Mouse (Mus musculus) liver, embryonic 14.5 days (tissue): Measurements from ENCODE around the gene Epha4. TPM values are rescaled to one million over a fixed set of nuclear protein-coding genes. Genes with fewer than 3 reads are reported as not detected.

Source experiments
- ATAC-seq: fragments of 200-750 bp; cut with Nextera tagmentation; 2 replicates; pipeline ENCODE4 v1.8.0; 2017; ENCODE audit warnings: moderate number of reproducible peaks, mild to moderate bottlenecking, moderate library complexity; ENCODE audit not compliant: insufficient read depth
- DNase-seq, 3 experiments: peaks; one replicate each; pipeline ENCODE4 v3.0.0-alpha.2; 2012 to 2013; ENCODE audit warnings: low read depth in 3 of 3, low spot score in 3 of 3
- H3K27ac ChIP-seq: fragments of 300-500 bp; sonication (generic); 2 replicates; pipeline ENCODE4 v1.5.1; 2014; ENCODE audit warnings: moderate library complexity, mild to moderate bottlenecking, control low read depth, inconsistent platforms
- H3K27me3 ChIP-seq: fragments of 300-500 bp; sonication (generic); 2 replicates; pipeline ENCODE4 v1.6.1; 2014; ENCODE audit warnings: mild to moderate bottlenecking, low read length, moderate library complexity; ENCODE audit not compliant: control insufficient read depth, insufficient read depth
- H3K36me3 ChIP-seq: fragments of 300-500 bp; sonication (generic); replicated peaks from 2 replicates; pipeline ENCODE4 v1.6.1; 2014; ENCODE audit warnings: low read depth; ENCODE audit not compliant: control insufficient read depth, insufficient read depth
- H3K4me1 ChIP-seq, 2 experiments: fragments of 200-500 bp in 1 of 2; fragments of 300-500 bp in 1 of 2; sonication (generic) in 1 of 2; replicated peaks; 2 replicates each; pipeline ENCODE4 v1.6.1; 2012 to 2014; ENCODE audit warnings: antibody characterized with exemption in 1 of 2, inconsistent platforms in 1 of 2, low read length in 1 of 2; ENCODE audit not compliant: control insufficient read depth in 2 of 2, insufficient read depth in 2 of 2
- H3K4me2 ChIP-seq: fragments of 300-500 bp; sonication (generic); 2 replicates; pipeline ENCODE4 v1.6.1; 2014; ENCODE audit warnings: low read depth, mild to moderate bottlenecking, control low read depth, moderate library complexity
- H3K4me3 ChIP-seq, 2 experiments: fragments of 200-500 bp in 1 of 2; fragments of 300-500 bp in 1 of 2; sonication (generic) in 1 of 2; 2 replicates each; pipeline ENCODE4 v1.5.1; 2012 to 2014; ENCODE audit warnings: low read depth in 2 of 2, low read length in 2 of 2, mild to moderate bottlenecking in 2 of 2, control low read depth in 1 of 2, inconsistent platforms in 1 of 2, moderate library complexity in 1 of 2; ENCODE audit not compliant: insufficient read depth in 1 of 2
- H3K9ac ChIP-seq: fragments of 300-500 bp; sonication (generic); replicated peaks from 2 replicates; pipeline ENCODE4 v1.6.1; 2014; ENCODE audit warnings: mild to moderate bottlenecking, control low read depth, moderate library complexity
- H3K9me3 ChIP-seq: fragments of 300-500 bp; sonication (generic); 2 replicates; pipeline ENCODE4 v1.6.1; 2016; ENCODE audit warnings: low read length, mixed read lengths; ENCODE audit not compliant: control insufficient read depth
- CTCF ChIP-seq: IDR thresholded peaks from 2 replicates; pipeline ENCODE4 v1.5.1; 2016; ENCODE audit warnings: antibody characterized with exemption, low read depth, control low read depth
- EP300 ChIP-seq: IDR thresholded peaks from 2 replicates; pipeline ENCODE4 v1.6.1; 2016; ENCODE audit warnings: antibody characterized with exemption, low read depth
- WGBS: fragments of 180-500 bp; shearing (Covaris S2); extraction: QIAGEN DNeasy Blood & Tissue Kit; methylation state at CpG from one replicate; pipeline ENCODE4 v1.1.7; 2014; ENCODE audit not compliant: insufficient replicate concordance; 5-methylcytosine and 5-hydroxymethylcytosine counted together
- polyA plus RNA-seq, 2 experiments: library from polyadenylated mRNA; depleted of rRNA in 1 of 2; stranded (reverse) in 1 of 2; unstranded in 1 of 2; fragments of >200 nt; fragmentation: Nextera tagmentation in 1 of 2; extraction: Ambion mirVana in 1 of 2; gene quantifications; 2 replicates each; pipeline versions ENCODE4 v1.2.1 to v1.2.3; 2012 to 2014

Epha4 gene
- polyA plus RNA-seq, 2 experiments: 0.22 to 0.50 TPM

DNA sequence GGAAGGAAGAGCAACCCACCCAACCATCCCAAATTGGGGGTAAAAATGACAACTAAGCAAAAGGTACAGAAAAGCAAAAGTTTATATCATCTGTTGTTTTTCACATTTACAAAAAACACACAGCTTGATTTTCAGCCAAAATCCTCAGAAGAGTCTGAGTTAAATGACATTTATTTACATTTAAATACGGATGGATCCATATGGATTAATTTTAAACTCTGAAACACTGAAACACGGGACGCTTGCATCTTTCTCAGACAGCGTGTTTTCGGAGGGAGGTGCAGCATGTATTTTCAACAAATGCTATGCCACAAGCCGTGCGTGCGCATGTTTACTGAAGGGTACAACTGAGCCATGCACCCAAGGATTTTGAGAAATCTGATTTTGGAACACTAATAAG is 105.4 kb downstream of the Epha4 start:
- Histone ChIP-seq H3K4me1 (peaks cover 0 to 3% of the 10 kb centered on the region in 2 experiments; a peak in 1 of 4 replicates), H3K36me3 (no peaks in the 10 kb centered on the region), H3K27me3 (no peaks in the 10 kb centered on the region), H3K9me3 (no peaks in the 10 kb centered on the region), H3K4me3 (no peak overlapping the region), H3K4me2 (no peak overlapping the region), H3K27ac (no peak overlapping the region), H3K9ac (no peak overlapping the region)
- 81% methylated on average over 8 of the region's 8 CpGs for WGBS
- ATAC-seq: no peak
- TF ChIP-seq EP300 (no peak), CTCF (no peak)
- no peak for DNase-seq

DNA sequence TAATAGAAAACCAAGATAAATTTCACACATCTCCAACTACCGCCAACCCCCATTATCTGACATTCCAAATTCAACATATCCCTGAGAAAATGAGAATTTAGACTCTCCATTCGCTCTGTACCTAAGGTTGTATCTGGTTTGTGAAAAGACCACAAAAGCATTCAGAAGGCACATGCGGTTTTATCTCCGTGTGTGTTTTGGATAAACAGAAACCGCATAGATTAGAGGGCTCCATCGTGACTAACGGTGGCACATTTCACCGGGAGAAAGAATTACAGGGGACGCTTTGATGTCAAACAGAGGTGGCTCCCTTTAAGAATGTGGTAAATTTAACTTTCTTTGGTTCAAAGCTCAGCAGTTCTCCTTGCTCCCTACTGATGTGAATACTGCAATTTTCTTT is 107.5 kb downstream of the Epha4 start:
- ATAC-seq: peak; percentile 26; the same call in 1 of the 2 replicates
- no peak for DNase-seq
- TF ChIP-seq EP300: 0 out of 2 replicates have a peak, but pooled peaks have one; percentile 26
- no peak for TF ChIP-seq CTCF

DNA sequence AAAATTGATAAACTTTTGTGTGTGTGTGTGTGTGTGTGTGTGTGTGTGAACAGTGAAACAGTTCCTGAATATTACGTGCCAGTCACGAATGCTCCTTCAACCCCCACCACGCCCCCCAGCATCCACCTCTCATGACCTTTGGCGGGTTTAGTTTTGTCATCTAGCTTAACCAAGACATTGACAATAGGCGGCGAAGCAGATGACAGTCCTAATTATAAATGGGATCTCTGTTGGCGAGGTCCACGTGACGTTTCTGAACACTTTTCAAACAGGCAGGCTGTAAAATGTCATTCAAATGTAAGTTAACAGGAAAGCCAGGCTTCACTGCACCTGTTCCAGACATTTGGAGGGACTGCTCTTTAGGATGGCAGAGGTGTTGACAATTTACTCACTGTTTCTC is 108.3 kb downstream of the Epha4 start:
- ATAC-seq: no peak
- H3K9me3 ChIP-seq: no peaks in the 10 kb centered on the region
- WGBS: 73% methylated on average over 9 of the region's 9 CpGs
- DNase-seq: no peak
- TF ChIP-seq EP300: no peak
- no peak for TF ChIP-seq CTCF
- H3K4me3 ChIP-seq: no peak overlapping the region
- no peaks in the 10 kb centered on the region for H3K36me3 ChIP-seq
- no peak overlapping the region for H3K27ac ChIP-seq
- H3K27me3 ChIP-seq: no peaks in the 10 kb centered on the region
- H3K9ac ChIP-seq: no peak overlapping the region
- H3K4me1 ChIP-seq: no peaks in the 10 kb centered on the region
- H3K4me2 ChIP-seq: no peak overlapping the region

More for the DNA sequence above, 107.5 kb downstream of the Epha4 start:
- Histone ChIP-seq H3K4me3 (no peak overlapping the region), H3K9ac (no peak overlapping the region), H3K4me2 (no peak overlapping the region; the same call in 1 of the 2 replicates), H3K27me3 (no peaks in the 10 kb centered on the region), H3K4me1 (0 out of 4 replicates have a peak, but pooled peaks cover 0 to 3% of the 10 kb centered on the region in 2 experiments), H3K9me3 (no peaks in the 10 kb centered on the region), H3K36me3 (no peaks in the 10 kb centered on the region), H3K27ac (no peak overlapping the region)
- 11% methylated on average over 9 of the region's 9 CpGs for WGBS

GRCm38 (mm10) chr1:77404537-77404936 is 110.4 kb downstream of the Epha4 start:
- no peak for TF ChIP-seq CTCF
- no peak for TF ChIP-seq EP300
- Histone ChIP-seq H3K4me1 (no peaks in the 10 kb centered on the region), H3K4me2 (no peak overlapping the region), H3K36me3 (no peaks in the 10 kb centered on the region), H3K9ac (no peak overlapping the region), H3K9me3 (no peaks in the 10 kb centered on the region), H3K27ac (no peak overlapping the region), H3K27me3 (no peaks in the 10 kb centered on the region), H3K4me3 (no peak overlapping the region)
- WGBS: 65% methylated on average over 10 of the region's 10 CpGs
- no peak for DNase-seq
- ATAC-seq: no peak

DNA sequence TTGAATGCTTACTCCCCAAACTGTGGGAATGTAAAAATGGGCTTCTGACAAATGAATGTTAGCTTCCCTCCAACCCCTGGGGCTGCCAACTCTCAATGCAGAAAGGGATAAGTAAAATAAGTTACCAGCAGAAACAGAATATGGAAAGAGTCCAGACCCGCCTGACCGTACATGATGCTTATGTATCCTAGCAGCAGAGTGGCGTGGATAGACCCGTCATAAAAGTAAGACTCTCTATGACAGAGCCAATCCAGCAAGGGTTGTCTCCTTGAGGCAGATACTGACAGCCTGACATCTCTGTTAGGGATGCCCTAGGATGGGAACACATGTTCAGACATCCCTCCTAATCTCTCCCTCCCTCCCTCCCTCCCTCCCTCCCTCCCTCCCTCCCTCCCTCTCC is 111.9 kb downstream of the Epha4 start:
- Histone ChIP-seq H3K4me1 (no peaks in the 10 kb centered on the region), H3K9ac (no peak overlapping the region), H3K9me3 (no peaks in the 10 kb centered on the region), H3K27ac (no peak overlapping the region), H3K4me2 (no peak overlapping the region), H3K4me3 (no peak overlapping the region), H3K27me3 (no peaks in the 10 kb centered on the region), H3K36me3 (no peaks in the 10 kb centered on the region)
- ATAC-seq (no peak), DNase-seq (no peak)
- TF ChIP-seq EP300: no peak
- TF ChIP-seq CTCF: no peak
- 73% methylated on average over 4 of the region's 4 CpGs for WGBS
